Mouse (Mus musculus): ENCODE measurements around the gene H2afy2. TPM values are rescaled to one million over a fixed set of nuclear protein-coding genes. Genes with fewer than 3 reads are reported as not detected.
A peak's percentile ranks its signal among the peaks of the same experiment; 100 is the strongest.

The H2afy2 gene
- polyA plus RNA-seq, 1 experiment from 2014 or later: 326 TPM

DNA sequence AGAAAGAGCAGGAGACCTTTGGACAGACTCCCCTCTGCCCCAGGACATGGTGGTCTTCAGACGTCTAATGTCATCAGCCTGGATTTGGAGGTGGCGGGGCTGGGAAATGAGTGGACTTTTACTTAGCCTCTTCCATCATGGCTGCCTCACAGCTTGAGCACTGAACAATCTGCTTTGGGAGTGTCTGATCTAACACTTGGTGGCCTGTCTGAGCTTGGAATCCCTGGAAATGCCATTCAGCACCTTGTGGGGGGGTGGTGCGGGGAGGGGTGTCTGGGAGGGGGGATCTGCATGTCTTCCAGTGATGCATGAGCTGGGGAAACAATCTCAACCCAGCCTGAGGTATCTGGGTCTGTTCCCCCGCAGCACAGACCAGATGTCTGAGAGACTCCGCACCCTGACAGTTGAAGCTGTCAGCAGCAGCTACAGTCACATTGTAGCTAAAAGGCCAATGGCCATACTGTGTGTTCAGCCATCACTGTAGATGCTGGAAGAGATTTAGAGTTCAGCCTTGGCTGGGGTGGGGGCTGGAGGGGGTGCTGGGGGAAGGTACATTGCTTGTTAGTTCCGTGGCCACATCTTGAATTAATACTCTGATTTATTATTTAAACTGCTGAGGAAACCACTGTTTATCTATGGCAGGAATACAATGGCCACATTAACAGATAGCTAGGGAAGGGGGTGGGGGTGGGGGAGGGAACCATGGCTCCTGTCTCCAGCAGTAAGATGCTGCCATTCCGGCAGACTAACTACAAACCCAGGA is 39.2 kb upstream of the H2afy2 start:
- Histone ChIP-seq H3K9ac (no peak overlapping the region), H3K4me1 (no peaks in the 10 kb centered on the region), H3K27ac (no peak overlapping the region), H3K9me3 (replicated peaks) (no peaks in the 10 kb centered on the region), H3K4me3 (no peak overlapping the region), H3K36me3 (ENCODE audit: poor library complexity, severe bottlenecking) (no peaks in the 10 kb centered on the region), H3K4me2 (no peak overlapping the region), H3K27me3 (no peaks in the 10 kb centered on the region)
- 73% methylated on average over 7 of the region's 7 CpGs for WGBS
- ATAC-seq: no peak

DNA sequence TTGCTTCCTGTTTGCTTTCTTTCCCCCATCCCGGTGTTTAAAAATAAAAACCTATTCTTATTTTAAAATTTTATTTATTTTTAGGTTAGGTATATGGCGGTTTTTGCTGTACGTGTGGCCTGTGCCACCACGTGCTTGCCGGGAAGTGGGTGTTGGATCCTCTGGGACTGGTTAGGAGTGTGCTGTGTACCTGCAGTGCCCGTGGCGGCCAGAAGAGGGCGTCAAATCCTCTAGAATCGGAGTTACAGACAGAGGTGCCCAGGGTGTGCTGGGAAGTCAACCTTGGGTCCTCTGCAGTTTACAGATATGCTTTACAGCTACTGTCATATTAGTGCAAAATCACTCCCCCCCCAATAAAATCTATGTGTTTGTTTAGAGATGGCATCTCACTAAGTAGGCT is 36.1 kb upstream of the H2afy2 start:
- no peak overlapping the region for H3K27ac ChIP-seq
- H3K9ac ChIP-seq: no peak overlapping the region
- no peaks in the 10 kb centered on the region for H3K9me3 ChIP-seq (replicated peaks)
- no peak for ATAC-seq
- WGBS: 62% methylated on average over 9 of the region's 9 CpGs
- H3K4me1 ChIP-seq: no peaks in the 10 kb centered on the region
- H3K4me3 ChIP-seq: no peak overlapping the region
- no peaks in the 10 kb centered on the region for H3K36me3 ChIP-seq (ENCODE audit: poor library complexity, severe bottlenecking)
- no peaks in the 10 kb centered on the region for H3K27me3 ChIP-seq
- H3K4me2 ChIP-seq: no peak overlapping the region

DNA sequence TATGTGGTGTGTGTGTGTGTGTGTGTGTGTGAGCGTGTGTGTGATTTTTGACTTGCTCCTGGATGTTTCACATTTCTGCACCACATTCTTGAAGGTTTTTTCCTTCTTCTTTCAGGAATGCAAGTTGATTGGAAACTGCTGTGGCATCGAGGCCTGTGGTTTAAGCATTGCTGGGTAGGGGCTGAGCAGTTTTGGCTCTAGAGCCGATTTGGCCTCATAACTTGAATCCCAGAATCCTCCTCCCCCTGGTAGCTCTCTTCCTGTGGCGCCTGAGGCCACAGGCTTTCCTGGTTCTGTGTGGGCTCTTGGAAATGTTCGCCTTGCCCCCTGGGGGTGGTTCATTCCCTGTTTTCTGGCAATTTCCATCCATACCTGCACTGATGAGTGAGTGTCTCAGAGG is 28.0 kb upstream of the H2afy2 start:
- H3K27ac ChIP-seq: no peak overlapping the region
- H3K4me2 ChIP-seq: no peak overlapping the region
- H3K9ac ChIP-seq: no peak overlapping the region
- H3K36me3 ChIP-seq (ENCODE audit: poor library complexity, severe bottlenecking): no peaks in the 10 kb centered on the region
- H3K27me3 ChIP-seq: no peaks in the 10 kb centered on the region
- no peak for ATAC-seq
- WGBS: 78% methylated on average over 5 of the region's 5 CpGs
- no peak overlapping the region for H3K4me3 ChIP-seq
- H3K9me3 ChIP-seq (replicated peaks): no peaks in the 10 kb centered on the region
- no peaks in the 10 kb centered on the region for H3K4me1 ChIP-seq

DNA sequence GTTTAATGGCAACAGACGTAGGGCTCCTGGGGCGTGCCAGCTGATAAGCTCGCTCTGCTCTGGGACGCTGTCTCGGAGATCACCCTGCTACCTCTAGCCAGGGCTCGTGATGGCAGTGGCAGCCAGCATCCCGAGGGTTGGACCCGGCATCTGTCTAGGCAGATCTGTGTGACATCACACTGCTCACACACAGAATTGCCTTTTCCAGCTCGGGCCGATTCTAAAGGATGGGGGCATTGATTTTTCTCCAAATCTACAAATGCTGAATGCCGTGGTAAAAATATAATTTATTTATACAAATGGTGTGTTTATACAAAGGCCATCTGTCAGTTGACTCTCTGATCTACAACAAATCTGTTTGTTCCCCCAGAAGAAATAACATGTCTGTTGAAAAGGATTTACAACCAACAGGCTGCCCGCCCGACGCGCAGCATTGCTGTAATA is 14.2 kb upstream of the H2afy2 start:
- Histone ChIP-seq H3K36me3 (ENCODE audit: poor library complexity, severe bottlenecking) (no peaks in the 10 kb centered on the region), H3K4me2 (no peak overlapping the region), H3K27ac (no peak overlapping the region), H3K9ac (no peak overlapping the region), H3K4me1 (peaks cover 5% of the 10 kb centered on the region; the same call in 1 of the 2 replicates), H3K27me3 (no peaks in the 10 kb centered on the region), H3K4me3 (no peak overlapping the region), H3K9me3 (replicated peaks) (no peaks in the 10 kb centered on the region)
- no peak; the same call in 1 of the 2 replicates for ATAC-seq
- WGBS: 86% methylated on average over 15 of the region's 15 CpGs

DNA sequence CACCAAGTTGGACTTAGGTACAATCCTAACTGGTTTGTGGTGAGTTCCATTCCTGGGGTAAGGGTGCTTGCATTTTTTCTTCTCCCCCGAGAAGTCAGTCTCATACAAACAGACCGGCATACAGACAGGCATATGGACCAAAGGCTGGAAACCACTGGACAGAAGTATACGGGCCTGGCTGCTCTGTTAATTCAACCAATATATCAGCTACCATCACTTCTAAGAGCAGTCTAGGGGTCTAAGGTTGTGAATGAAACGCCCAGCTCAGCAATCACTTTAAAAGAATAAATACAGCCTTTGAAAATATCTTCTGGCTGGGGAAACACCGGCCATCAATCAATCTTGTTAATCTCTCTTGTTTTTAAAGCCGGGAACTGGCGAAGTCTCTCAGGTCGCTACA is 11.5 kb upstream of the H2afy2 start:
- ATAC-seq: no peak
- WGBS: 27% methylated on average over 8 of the region's 8 CpGs
- no peak overlapping the region for H3K4me3 ChIP-seq
- H3K27me3 ChIP-seq: no peaks in the 10 kb centered on the region
- H3K27ac ChIP-seq: no peak overlapping the region
- H3K4me2 ChIP-seq: no peak overlapping the region
- H3K36me3 ChIP-seq (ENCODE audit: poor library complexity, severe bottlenecking): no peaks in the 10 kb centered on the region
- no peak overlapping the region for H3K9ac ChIP-seq
- no peaks in the 10 kb centered on the region for H3K9me3 ChIP-seq (replicated peaks)
- H3K4me1 ChIP-seq: peaks cover 5% of the 10 kb centered on the region; the same call in 1 of the 2 replicates

DNA sequence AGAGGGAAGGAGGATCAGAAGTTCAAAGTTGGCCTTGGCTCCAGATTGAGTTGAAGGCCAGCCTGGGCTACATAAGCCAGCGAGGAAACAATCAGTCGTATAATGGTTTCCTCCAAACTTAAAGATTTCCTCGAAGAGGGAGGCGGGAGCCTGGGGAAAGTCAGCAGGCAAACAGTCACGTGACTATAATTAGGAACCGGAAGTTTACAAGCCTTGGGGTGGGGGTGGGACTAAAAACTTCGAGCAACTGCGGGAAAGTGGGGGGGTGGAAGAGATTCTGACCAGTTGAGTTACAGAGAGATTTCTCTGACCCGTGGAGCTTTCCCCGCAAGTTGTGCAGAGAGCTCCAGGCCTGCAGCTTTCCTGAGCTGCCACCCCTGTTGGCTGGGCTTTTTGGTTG is 11.0 kb upstream of the H2afy2 start:
- no peak overlapping the region for H3K4me2 ChIP-seq
- no peaks in the 10 kb centered on the region for H3K9me3 ChIP-seq (replicated peaks)
- no peak for ATAC-seq

DNA sequence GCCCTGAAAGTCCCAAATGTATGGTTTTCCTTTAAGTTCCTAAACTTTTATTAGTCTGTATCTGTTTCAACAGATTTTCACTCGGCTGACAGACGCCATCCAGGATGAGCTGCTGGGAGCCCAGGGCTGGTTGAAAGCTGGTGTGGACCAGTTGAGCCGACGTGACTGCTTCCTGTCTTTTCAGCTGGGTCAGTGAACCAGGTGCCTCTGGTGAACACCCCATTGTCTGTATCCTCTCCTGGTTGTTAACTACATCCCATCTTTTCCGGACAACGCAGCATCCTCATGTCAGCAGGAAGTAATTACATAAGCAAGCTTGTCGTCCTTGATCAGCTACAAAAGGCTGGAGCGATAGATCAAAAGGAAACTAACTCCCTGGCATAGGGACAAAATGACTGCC is 9.1 kb upstream of the H2afy2 start:
- WGBS: 53% methylated on average over 8 of the region's 8 CpGs
- no peak for ATAC-seq
- Histone ChIP-seq H3K4me2 (no peak overlapping the region), H3K9me3 (replicated peaks) (no peaks in the 10 kb centered on the region), H3K4me1 (peaks cover 5% of the 10 kb centered on the region; the same call in 1 of the 2 replicates), H3K27ac (no peak overlapping the region), H3K36me3 (ENCODE audit: poor library complexity, severe bottlenecking) (no peaks in the 10 kb centered on the region), H3K9ac (no peak overlapping the region), H3K4me3 (no peak overlapping the region), H3K27me3 (no peaks in the 10 kb centered on the region)

More for the DNA sequence above, 11.0 kb upstream of the H2afy2 start:
- H3K9ac ChIP-seq: no peak overlapping the region
- WGBS: 69% methylated on average over 10 of the region's 10 CpGs
- H3K27me3 ChIP-seq: no peaks in the 10 kb centered on the region
- peaks cover 5% of the 10 kb centered on the region; the same call in 1 of the 2 replicates for H3K4me1 ChIP-seq
- H3K4me3 ChIP-seq: no peak overlapping the region
- H3K27ac ChIP-seq: no peak overlapping the region
- no peaks in the 10 kb centered on the region for H3K36me3 ChIP-seq (ENCODE audit: poor library complexity, severe bottlenecking)

DNA sequence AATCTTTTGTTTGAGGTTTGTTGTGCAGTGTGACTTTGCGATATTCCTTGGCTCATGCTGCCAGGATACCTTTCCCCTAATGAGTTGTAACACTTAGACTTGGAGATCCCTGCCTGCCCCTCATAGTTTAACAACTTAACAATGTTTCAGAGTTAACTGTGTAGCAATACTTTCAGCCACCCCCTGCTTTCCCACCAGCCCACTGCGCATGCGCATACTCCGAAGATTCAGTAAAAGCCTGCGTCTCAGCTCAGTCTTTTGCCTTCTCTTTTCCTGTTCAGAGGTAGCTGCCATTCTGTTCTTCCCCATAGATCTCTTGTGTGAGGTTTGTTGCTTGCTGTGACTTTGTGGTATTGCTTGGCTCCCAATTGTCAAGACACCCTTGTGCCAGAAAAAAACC is 4.6 kb upstream of the H2afy2 start:
- ATAC-seq: no peak
- Histone ChIP-seq H3K9me3 (replicated peaks) (no peaks in the 10 kb centered on the region), H3K36me3 (ENCODE audit: poor library complexity, severe bottlenecking) (no peaks in the 10 kb centered on the region), H3K27ac (no peak overlapping the region), H3K4me3 (no peak overlapping the region), H3K4me2 (no peak overlapping the region), H3K9ac (no peak overlapping the region), H3K27me3 (no peaks in the 10 kb centered on the region), H3K4me1 (peaks cover 6% of the 10 kb centered on the region)
- WGBS: 96% methylated on average over 5 of the region's 5 CpGs

DNA sequence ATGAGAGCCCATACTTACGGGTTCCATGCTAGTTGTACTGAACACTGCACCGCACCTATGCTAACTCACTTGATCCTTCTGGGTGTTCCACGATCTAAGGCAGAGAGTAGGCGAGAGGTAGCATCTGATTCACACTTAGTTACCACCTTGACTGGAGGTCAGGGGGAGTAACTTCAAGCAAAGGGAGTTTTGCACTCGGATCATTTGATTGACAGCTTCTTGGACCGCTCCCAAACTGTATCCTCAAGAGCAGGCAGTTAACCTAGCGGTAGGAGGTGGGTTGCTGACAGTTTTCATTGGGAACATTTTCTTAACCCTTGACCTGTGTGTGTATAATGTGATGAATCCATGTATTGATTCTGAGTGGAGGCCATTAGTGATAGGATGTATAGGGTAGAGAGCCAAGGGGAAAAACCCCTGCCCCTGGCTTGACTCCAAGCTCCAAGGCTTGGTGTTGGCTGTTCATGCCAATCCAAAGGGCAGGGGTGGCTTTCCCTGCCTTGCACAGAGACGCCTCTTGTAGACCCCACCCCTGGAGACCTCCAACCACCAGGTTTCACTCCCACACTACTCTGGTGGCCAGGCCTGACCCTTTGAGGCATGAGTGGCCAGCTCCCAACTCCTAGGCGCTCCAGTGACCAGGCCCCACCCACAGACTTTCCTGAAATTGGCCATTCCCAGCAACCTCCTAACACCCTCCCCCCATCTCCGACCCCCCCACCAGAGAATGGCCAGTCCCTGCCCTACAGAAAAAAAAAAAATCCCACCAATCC is 3.8 kb upstream of the H2afy2 start:
- no peak for ATAC-seq
- H3K4me2 ChIP-seq: no peak overlapping the region
- H3K9ac ChIP-seq: no peak overlapping the region
- H3K4me1 ChIP-seq: peaks cover 7% of the 10 kb centered on the region
- no peaks in the 10 kb centered on the region for H3K36me3 ChIP-seq (ENCODE audit: poor library complexity, severe bottlenecking)
- no peak overlapping the region for H3K27ac ChIP-seq
- H3K27me3 ChIP-seq: no peaks in the 10 kb centered on the region
- WGBS: 78% methylated on average over 10 of the region's 10 CpGs
- no peaks in the 10 kb centered on the region for H3K9me3 ChIP-seq (replicated peaks)
- H3K4me3 ChIP-seq: no peak overlapping the region

DNA sequence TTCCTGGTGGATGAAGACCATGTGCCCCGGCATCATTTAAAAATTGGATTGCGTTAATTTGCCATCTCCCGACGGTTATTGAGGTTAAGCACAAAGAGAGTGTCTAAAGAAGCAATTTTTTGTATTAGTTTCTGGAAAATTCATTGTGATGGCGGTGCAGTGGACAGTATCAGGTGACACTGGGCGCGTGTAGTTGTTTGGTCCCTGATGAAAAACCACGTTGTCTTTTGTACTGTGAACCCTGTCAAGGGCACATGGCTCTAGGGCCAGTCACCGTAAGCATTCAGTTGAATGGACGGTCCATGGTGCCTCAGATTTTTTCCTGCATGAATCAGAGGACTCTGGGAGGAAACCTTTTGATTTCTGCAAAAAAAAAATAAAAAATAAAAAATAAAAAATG is 467 bp upstream of the H2afy2 start:
- WGBS: 15% methylated on average over 10 of the region's 10 CpGs
- Histone ChIP-seq H3K27me3 (no peaks in the 10 kb centered on the region), H3K4me3 (peak overlapping the region; percentile 90), H3K4me1 (peaks cover 27% of the 10 kb centered on the region), H3K9ac (peak overlapping the region; percentile 99), H3K36me3 (ENCODE audit: poor library complexity, severe bottlenecking) (peaks cover 12% of the 10 kb centered on the region; the same call in 1 of the 2 replicates), H3K27ac (peak overlapping the region; percentile 99), H3K9me3 (replicated peaks) (no peaks in the 10 kb centered on the region), H3K4me2 (peak overlapping the region; percentile 64)
- ATAC-seq: no peak; the same call in 1 of the 2 replicates

DNA sequence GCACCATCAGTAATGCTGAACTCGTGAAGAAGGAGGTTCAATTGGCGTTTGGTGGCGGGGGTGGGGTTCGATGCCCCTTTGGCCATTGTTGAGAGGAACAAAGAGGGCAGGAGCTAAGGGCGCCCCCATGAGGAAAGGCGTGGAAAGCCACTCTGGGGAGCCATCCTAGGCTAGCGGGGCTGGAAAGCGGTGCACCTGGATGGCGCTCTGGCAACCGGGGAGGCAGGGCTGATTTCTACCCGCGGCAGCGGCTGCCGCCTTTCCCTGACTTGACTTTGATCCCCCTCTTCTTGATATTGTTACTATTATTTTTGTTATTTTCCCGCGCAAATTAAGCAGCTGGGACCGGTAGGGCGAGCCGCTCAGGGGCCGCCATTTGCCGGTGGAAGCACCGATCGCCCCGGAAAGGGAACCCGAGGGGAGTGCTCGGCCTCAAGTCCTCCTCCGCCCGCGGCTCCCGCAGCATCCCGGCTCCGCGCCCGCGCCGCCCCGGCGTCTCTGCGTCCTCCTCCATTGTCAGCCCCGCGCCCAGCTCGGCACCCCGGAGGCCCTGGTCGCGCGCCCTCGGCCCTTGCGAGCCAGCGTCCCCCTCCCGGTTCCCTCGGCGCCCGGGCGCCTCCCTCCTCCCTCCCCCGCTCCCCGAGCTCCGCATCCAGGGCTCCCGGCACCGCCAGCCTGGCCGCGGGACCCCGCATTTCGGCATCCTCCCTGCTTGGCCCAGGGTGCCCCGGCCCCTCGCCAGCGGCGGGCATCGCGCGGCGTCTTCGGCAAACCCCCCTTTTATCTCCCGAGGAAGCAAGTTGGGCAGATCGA is 942 bp downstream of the H2afy2 start:
- peak; percentile 70 for ATAC-seq
- under 1% methylated on average over 72 of the region's 74 CpGs for WGBS

More for the DNA sequence above, 942 bp downstream of the H2afy2 start:
- H3K27me3 ChIP-seq: no peaks in the 10 kb centered on the region
- peaks cover 27% of the 10 kb centered on the region for H3K4me1 ChIP-seq
- no peaks in the 10 kb centered on the region for H3K9me3 ChIP-seq (replicated peaks)
- H3K9ac ChIP-seq: peak overlapping the region; percentile 99
- peak overlapping the region; percentile 99 for H3K27ac ChIP-seq
- peak overlapping the region; percentile 64 for H3K4me2 ChIP-seq
- H3K36me3 ChIP-seq (ENCODE audit: poor library complexity, severe bottlenecking): peaks cover 12% of the 10 kb centered on the region; the same call in 1 of the 2 replicates
- H3K4me3 ChIP-seq: peak overlapping the region; percentile 90

Data from forebrain, embryonic 13.5 days (tissue).